In genomic region chr9:122865697-122866166, GRCm38 (mm10) we compare ENCODE assay signal across 8 mouse cellular contexts. TPM values are rescaled to one million over a fixed set of nuclear protein-coding genes. Genes with fewer than 3 reads are reported as not detected.
DNase-seq lines count a peak whose midpoint lies in the region; ATAC-seq and TF ChIP-seq lines count a peak whose summit lies in the region.

Gene Zfp445 (minus strand): TSS chr9:122866006.

- H3K9me3 ChIP-seq in erythroblast, embryonic 14.5 days (ENCODE audit: control insufficient read depth, low read length) = peaks cover 36% of the 10 kb centered on the region
- H3K9me3 ChIP-seq in heart, embryonic 11.5 days (replicated peaks; ENCODE audit: control insufficient read depth, low read length) = peaks cover 3% of the 10 kb centered on the region; the same call in 1 of the 2 replicates
- H3K9me3 ChIP-seq in kidney, embryonic 16.5 days (ENCODE audit: low read length) = peaks cover 20% of the 10 kb centered on the region

- H3K79me2 ChIP-seq in C2C12 (ENCODE audit: control insufficient read depth, insufficient read depth) = peaks cover 52% of the 10 kb centered on the region
- peaks cover 24% of the 10 kb centered on the region; the same call in 1 of the 2 replicates for H3K79me2 ChIP-seq in liver, adult 2 months (ENCODE audit: control insufficient read depth, insufficient read depth, low read length)
- H3K79me2 ChIP-seq in myocyte (ENCODE audit: control insufficient read depth, insufficient read depth) = peaks cover 44% of the 10 kb centered on the region

- H3K36me3 ChIP-seq in C2C12 (ENCODE audit: control insufficient read depth, insufficient read depth) = peaks cover 16% of the 10 kb centered on the region
- peaks cover 29% of the 10 kb centered on the region for H3K36me3 ChIP-seq in erythroblast, embryonic 14.5 days (ENCODE audit: control insufficient read depth)
- peaks cover 17% of the 10 kb centered on the region for H3K36me3 ChIP-seq in heart, embryonic 11.5 days (ENCODE audit: control insufficient read depth, insufficient read depth, low read length)
- H3K36me3 ChIP-seq in kidney, embryonic 16.5 days (ENCODE audit: insufficient read depth, low read length) = peaks cover 21% of the 10 kb centered on the region
- H3K36me3 ChIP-seq in liver, adult 2 months (ENCODE audit: control insufficient read depth, insufficient read depth, low read length) = peaks cover 22% of the 10 kb centered on the region
- peaks cover 18% of the 10 kb centered on the region for H3K36me3 ChIP-seq in myocyte (ENCODE audit: control insufficient read depth, insufficient read depth)
- H3K36me3 ChIP-seq in splenic B cell, adult 2 months (ENCODE audit: control insufficient read depth, insufficient read depth, low read length, poor library complexity, severe bottlenecking) = peaks cover 6% of the 10 kb centered on the region

- peak; percentile 96 for DNase-seq in brain, embryonic 14.5 days (ENCODE audit: low read depth)
- DNase-seq in liver, adult 2 months (ENCODE audit: extremely low read depth, low read depth, low spot score) = peak; percentile 89
- peak; percentile 88 for DNase-seq in splenic B cell, adult 2 months (ENCODE audit: low read depth, low spot score)

- H3K27ac ChIP-seq in heart, embryonic 11.5 days (ENCODE audit: low read depth, low read length) = peak within 1 kb of the TSS; percentile 60
- H3K27ac ChIP-seq in kidney, embryonic 16.5 days (ENCODE audit: low read length) = peak within 1 kb of the TSS; percentile 79; the same call in 1 of the 2 replicates
- peak within 1 kb of the TSS; percentile 98 for H3K27ac ChIP-seq in liver, adult 2 months (replicated peaks; ENCODE audit: insufficient read depth, low read depth, low read length)

- WGBS in heart, embryonic 11.5 days (ENCODE audit: insufficient replicate concordance) = 1% methylated on average over 34 of the region's 34 CpGs
- WGBS in kidney, embryonic 16.5 days = under 1% methylated on average over 34 of the region's 34 CpGs
- under 1% methylated on average over 34 of the region's 34 CpGs for WGBS in liver, adult 2 months

- H3K27me3 ChIP-seq in C2C12 (ENCODE audit: control insufficient read depth, insufficient read depth, insufficient read length) = peaks cover 3% of the 10 kb centered on the region
- H3K27me3 ChIP-seq in erythroblast, embryonic 14.5 days (ENCODE audit: control insufficient read depth) = peaks cover 4% of the 10 kb centered on the region; the same call in 1 of the 2 replicates
- no peaks in the 10 kb centered on the region for H3K27me3 ChIP-seq in heart, embryonic 11.5 days (ENCODE audit: control insufficient read depth, insufficient read depth, low read length)
- 0 out of 2 replicates have a peak, but pooled peaks cover 3% of the 10 kb centered on the region for H3K27me3 ChIP-seq in kidney, embryonic 16.5 days (ENCODE audit: insufficient read depth, low read length)
- H3K27me3 ChIP-seq in liver, adult 2 months (ENCODE audit: control insufficient read depth, insufficient read depth, low read length) = no peaks in the 10 kb centered on the region
- H3K27me3 ChIP-seq in myocyte (ENCODE audit: control insufficient read depth, insufficient read depth, insufficient read length) = no peaks in the 10 kb centered on the region
- no peaks in the 10 kb centered on the region for H3K27me3 ChIP-seq in splenic B cell, adult 2 months (ENCODE audit: control insufficient read depth, insufficient read depth, low read length, poor library complexity, severe bottlenecking)

- peaks cover 26% of the 10 kb centered on the region for H3K4me1 ChIP-seq in erythroblast, embryonic 14.5 days (ENCODE audit: control insufficient read depth)
- H3K4me1 ChIP-seq in heart, embryonic 11.5 days (ENCODE audit: control insufficient read depth, insufficient read depth, low read length) = peaks cover 16% of the 10 kb centered on the region
- peaks cover 12% of the 10 kb centered on the region for H3K4me1 ChIP-seq in kidney, embryonic 16.5 days (ENCODE audit: insufficient read depth, low read length)
- peaks cover 4% of the 10 kb centered on the region; the same call in 1 of the 2 replicates for H3K4me1 ChIP-seq in liver, adult 2 months (ENCODE audit: control insufficient read depth, insufficient read depth, low read length)

- peak; percentile 57 for TF ChIP-seq POLR2A in brain, embryonic 14.5 days (IDR thresholded peaks at IDR 0.05; ENCODE audit: borderline replicate concordance, extremely low read depth, insufficient read depth, insufficient read length, poor library complexity, severe bottlenecking)
- TF ChIP-seq POLR2A in liver, adult 2 months (IDR thresholded peaks at IDR 0.05; ENCODE audit: extremely low read depth, insufficient read depth, low read length) = peak; percentile 56; the same call in 1 of the 2 replicates
- peak; percentile 86 for TF ChIP-seq POLR2A in myocyte (IDR thresholded peaks at IDR 0.05; ENCODE audit: insufficient read length, low read depth)

- no peak for TF ChIP-seq CTCF in C2C12 (IDR thresholded peaks at IDR 0.05; ENCODE audit: control insufficient read depth, insufficient read depth, insufficient read length)
- TF ChIP-seq CTCF in brain, embryonic 14.5 days (IDR thresholded peaks at IDR 0.05; ENCODE audit: borderline replicate concordance, extremely low read depth, insufficient read depth, insufficient read length) = no peak
- no peak for TF ChIP-seq CTCF in liver, adult 2 months (IDR thresholded peaks at IDR 0.05; ENCODE audit: low read depth, low read length)

- ATAC-seq in heart, embryonic 11.5 days (replicated peaks; ENCODE audit: insufficient number of reproducible peaks, low FRiP score, low TSS enrichment) = peak; percentile 87
- peak; percentile 93 for ATAC-seq in kidney, embryonic 16.5 days (ENCODE audit: low FRiP score, low TSS enrichment)

- peaks cover 46% of the 10 kb centered on the region for H3K79me3 ChIP-seq in C2C12 (ENCODE audit: low read depth)

- H3K4me3 ChIP-seq in C2C12 (ENCODE audit: insufficient read depth, poor library complexity, severe bottlenecking) = peak within 1 kb of the TSS; percentile 60
- H3K4me3 ChIP-seq in erythroblast, embryonic 14.5 days (replicated peaks) = peak within 1 kb of the TSS; percentile 76
- peak within 1 kb of the TSS; percentile 72 for H3K4me3 ChIP-seq in heart, embryonic 11.5 days (ENCODE audit: low read depth, low read length)
- peak within 1 kb of the TSS; percentile 91 for H3K4me3 ChIP-seq in kidney, embryonic 16.5 days (ENCODE audit: low read length)
- H3K4me3 ChIP-seq in liver, adult 2 months (ENCODE audit: insufficient read depth, low read depth, low read length) = peak within 1 kb of the TSS; percentile 99
- H3K4me3 ChIP-seq in myocyte = peak within 1 kb of the TSS; percentile 61

- H3K4me2 ChIP-seq in heart, embryonic 11.5 days = peak within 1 kb of the TSS; percentile 82
- H3K4me2 ChIP-seq in kidney, embryonic 16.5 days (replicated peaks; ENCODE audit: low read depth, low read length) = peak within 1 kb of the TSS; percentile 61
- peak within 1 kb of the TSS; percentile 86 for H3K4me2 ChIP-seq in myocyte (ENCODE audit: low read depth)

- H3K9ac ChIP-seq in heart, embryonic 11.5 days (ENCODE audit: low read depth, low read length) = peak within 1 kb of the TSS; percentile 90
- H3K9ac ChIP-seq in kidney, embryonic 16.5 days (replicated peaks; ENCODE audit: low read length) = peak within 1 kb of the TSS; percentile 93
- peak within 1 kb of the TSS; percentile 100 for H3K9ac ChIP-seq in liver, adult 2 months (ENCODE audit: low read depth, low read length)

- H3ac ChIP-seq in C2C12 (ENCODE audit: control insufficient read depth, insufficient read length, low read depth) (peak within 1 kb of the TSS; percentile 87), myocyte (ENCODE audit: control insufficient read depth, insufficient read length) (peak within 1 kb of the TSS; percentile 69)

TF ChIP-seq in C2C12, 6 proteins besides CTCF, POLR2A, EP300 and RAD21:
- TF ChIP-seq FOSL1 (IDR thresholded peaks at IDR 0.05; ENCODE audit: insufficient read depth, low read length, poor library complexity, severe bottlenecking) = no peak
- TF ChIP-seq MYOG (IDR thresholded peaks at IDR 0.05; ENCODE audit: control insufficient read depth, extremely low read depth, insufficient read length) = no peak
- peak; percentile 22 for TF ChIP-seq MAX (IDR thresholded peaks at IDR 0.05)
TF ChIP-seq in C2C12: peak in this region for 1.

TF ChIP-seq in myocyte, 11 proteins besides CTCF, POLR2A, EP300 and RAD21:
- TF ChIP-seq CEBPB (IDR thresholded peaks at IDR 0.05; ENCODE audit: insufficient read depth, poor library complexity, severe bottlenecking) = no peak
- TF ChIP-seq TCF12 (IDR thresholded peaks at IDR 0.05; ENCODE audit: insufficient read depth, poor library complexity, severe bottlenecking) = no peak
- peak in 1 of 3 experiments; percentile 8 for TF ChIP-seq MYOG (IDR thresholded peaks at IDR 0.05; ENCODE audit: control insufficient read depth in 1 of 3, insufficient read depth in 1 of 3, insufficient read length in 2 of 3, low read depth in 2 of 3)
- peak; percentile 75 for TF ChIP-seq POLR2AphosphoS2 (IDR thresholded peaks at IDR 0.05; ENCODE audit: insufficient read length, low read depth)

RNA-seq across cellular contexts. Expression of gene Zfp445, which starts in this region (rescaled TPM):
- polyA plus RNA-seq in C2C12 (2012; fragmentation: generic; extraction: Trizol) (7.9 TPM), myocyte (2012; fragmentation: generic; extraction: Trizol) (10.0 TPM)
- 156 and 160 TPM in 2 replicates for polyA plus RNA-seq in brain, embryonic 14.5 days (2012; rRNA removed)
- polyA plus RNA-seq in erythroblast, embryonic 14.5 days (2012) = 0.45 and 0.46 TPM in 2 replicates
- polyA plus RNA-seq in heart, embryonic 11.5 days (2014; fragmentation: Nextera tagmentation; extraction: Ambion mirVana) = 34.4 and 42.1 TPM in 2 replicates
- 82.3 and 83.0 TPM in 2 replicates for polyA plus RNA-seq in kidney, embryonic 16.5 days (2015; fragmentation: Nextera tagmentation; extraction: Ambion mirVana)
- total RNA-seq in liver, adult 2 months (2014; rRNA removed) = 52.2 TPM in 2 replicates
- polyA plus RNA-seq in liver, adult 2 months (2012; rRNA removed) = 22.3 and 27.8 TPM in 2 replicates

Comparison
In these comparisons a context has a peak if more than half of its experiments do, and no peak if none do; other contexts are left out.
1. Peak in every context shown above with its lines: DNase-seq, ATAC-seq, H3K4me3 ChIP-seq and H3K27ac ChIP-seq.